ENCODE assay signal across 17 mouse cellular contexts in genomic region chr15:100952292-100952691, GRCm38 (mm10).
"Had no signal": no experiment of that assay in that cellular context is flagged by ENCODE, and none has a peak within 500 bp of the region (broad histone marks: within the 10 kb centered on the region; RNA-seq: fewer than 3 reads in every experiment).

No protein-coding gene starts in this region.

- H3K4me3 ChIP-seq: lung, embryonic 15.5 days; megakaryocyte, embryonic 14.5 days; midbrain, embryonic 13.5 days; midbrain, embryonic 15.5 days; neural tube, embryonic 12.5 days; stomach, embryonic 15.5 days had no signal

- H3K9ac ChIP-seq: lung, embryonic 15.5 days; midbrain, embryonic 13.5 days; midbrain, embryonic 15.5 days; neural tube, embryonic 12.5 days; stomach, embryonic 15.5 days had no signal

- ATAC-seq: lung, postnatal 0 days; midbrain, embryonic 13.5 days; midbrain, embryonic 15.5 days had no signal

- H3K4me1 ChIP-seq: lung, embryonic 15.5 days; megakaryocyte, embryonic 14.5 days; stomach, embryonic 15.5 days had no signal

- DNase-seq: lung, adult 2 months; lung, postnatal 14 days; lung, postnatal 36 days; right cerebral cortex, postnatal 14 days; thymus, adult 2 months; thymus, postnatal 25 days; thymus, postnatal 4 days had no signal

- H3K27ac ChIP-seq: lung, embryonic 15.5 days; macrophage; midbrain, embryonic 13.5 days; midbrain, embryonic 15.5 days; neural tube, embryonic 12.5 days; stomach, embryonic 15.5 days; stomach, postnatal 0 days had no signal

- H3K4me2 ChIP-seq: lung, embryonic 15.5 days; midbrain, embryonic 11.5 days; midbrain, embryonic 13.5 days; midbrain, embryonic 15.5 days; neural tube, embryonic 12.5 days; stomach, embryonic 15.5 days had no signal

- H3K9me3 ChIP-seq: lung, embryonic 15.5 days; midbrain, embryonic 13.5 days; midbrain, embryonic 15.5 days; neural tube, embryonic 12.5 days; stomach, embryonic 15.5 days had no signal

- H3K27me3 ChIP-seq: lung, embryonic 15.5 days; midbrain, embryonic 13.5 days; midbrain, embryonic 15.5 days; neural tube, embryonic 12.5 days; stomach, embryonic 15.5 days had no signal

- H3K36me3 ChIP-seq: lung, embryonic 15.5 days; midbrain, embryonic 15.5 days; neural tube, embryonic 12.5 days; stomach, embryonic 15.5 days had no signal
